Mouse (Mus musculus): ENCODE measurements around the gene Plekha7. TPM values are rescaled to one million over a fixed set of nuclear protein-coding genes. Genes with fewer than 3 reads are reported as not detected.
A peak's percentile ranks its signal among the peaks of the same experiment; 100 is the strongest.

Plekha7 gene
- polyA plus RNA-seq, 1 experiment from 2014 or later, result 18.7 TPM

GRCm38 (mm10) chr7:116181444-116181946 is 126.7 kb downstream of the Plekha7 start:
- no peaks in the 10 kb centered on the region for H3K36me3 ChIP-seq (ENCODE audit: control insufficient read depth, insufficient read depth, low read length)
- no peaks in the 10 kb centered on the region for H3K27me3 ChIP-seq (replicated peaks; ENCODE audit: control insufficient read depth, insufficient read depth, low read length)
- H3K9ac ChIP-seq (ENCODE audit: low read depth, low read length), result no peak overlapping the region
- no peak overlapping the region for H3K27ac ChIP-seq (ENCODE audit: low read length)
- no peaks in the 10 kb centered on the region for H3K9me3 ChIP-seq (ENCODE audit: control insufficient read depth, low read length)
- H3K4me3 ChIP-seq (ENCODE audit: low read length), result no peak overlapping the region
- 87% methylated on average over 5 of the region's 5 CpGs for WGBS
- H3K4me2 ChIP-seq (ENCODE audit: low read depth, low read length), result no peak overlapping the region
- peaks cover 11% of the 10 kb centered on the region for H3K4me1 ChIP-seq (ENCODE audit: control insufficient read depth, insufficient read depth, low read length)
- ATAC-seq, result no peak

- H3K4me3 ChIP-seq (ENCODE audit: low read length), result no peak overlapping the region
- no peak overlapping the region for H3K4me2 ChIP-seq (ENCODE audit: low read depth, low read length)
- no peaks in the 10 kb centered on the region for H3K27me3 ChIP-seq (replicated peaks; ENCODE audit: control insufficient read depth, insufficient read depth, low read length)
- H3K4me1 ChIP-seq (ENCODE audit: control insufficient read depth, insufficient read depth, low read length), result no peaks in the 10 kb centered on the region
- H3K9me3 ChIP-seq (ENCODE audit: control insufficient read depth, low read length), result no peaks in the 10 kb centered on the region
- H3K27ac ChIP-seq (ENCODE audit: low read length), result no peak overlapping the region
- 84% methylated on average over 3 of the region's 3 CpGs for whole genome bisulfite sequencing
- no peak for ATAC-seq
- no peak overlapping the region for H3K9ac ChIP-seq (ENCODE audit: low read depth, low read length)
- H3K36me3 ChIP-seq (ENCODE audit: control insufficient read depth, insufficient read depth, low read length), result no peaks in the 10 kb centered on the region
Measured at GRCm38 (mm10) chr7:116178916-116179315, 129.3 kb downstream of the Plekha7 start.

GRCm38 (mm10) chr7:116172774-116173173 is 135.4 kb downstream of the Plekha7 start:
- Histone ChIP-seq H3K4me2 (ENCODE audit: low read depth, low read length) (no peak overlapping the region), H3K9ac (ENCODE audit: low read depth, low read length) (no peak overlapping the region), H3K27me3 (replicated peaks; ENCODE audit: control insufficient read depth, insufficient read depth, low read length) (no peaks in the 10 kb centered on the region), H3K36me3 (ENCODE audit: control insufficient read depth, insufficient read depth, low read length) (no peaks in the 10 kb centered on the region), H3K27ac (ENCODE audit: low read length) (no peak overlapping the region), H3K4me1 (ENCODE audit: control insufficient read depth, insufficient read depth, low read length) (no peaks in the 10 kb centered on the region), H3K4me3 (ENCODE audit: low read length) (no peak overlapping the region), H3K9me3 (ENCODE audit: control insufficient read depth, low read length) (no peaks in the 10 kb centered on the region)
- WGBS, result 82% methylated on average over 10 of the region's 10 CpGs
- ATAC-seq, result no peak

GRCm38 (mm10) chr7:116169426-116169825 is 138.8 kb downstream of the Plekha7 start:
- WGBS, result 88% methylated on average over 4 of the region's 4 CpGs
- no peaks in the 10 kb centered on the region for H3K9me3 ChIP-seq (ENCODE audit: control insufficient read depth, low read length)
- H3K4me2 ChIP-seq (ENCODE audit: low read depth, low read length), result no peak overlapping the region
- no peaks in the 10 kb centered on the region for H3K27me3 ChIP-seq (replicated peaks; ENCODE audit: control insufficient read depth, insufficient read depth, low read length)
- H3K4me3 ChIP-seq (ENCODE audit: low read length), result no peak overlapping the region
- H3K4me1 ChIP-seq (ENCODE audit: control insufficient read depth, insufficient read depth, low read length), result no peaks in the 10 kb centered on the region
- no peak overlapping the region for H3K27ac ChIP-seq (ENCODE audit: low read length)
- no peak overlapping the region for H3K9ac ChIP-seq (ENCODE audit: low read depth, low read length)
- 0 out of 2 replicates have a peak, but pooled peaks cover 3% of the 10 kb centered on the region for H3K36me3 ChIP-seq (ENCODE audit: control insufficient read depth, insufficient read depth, low read length)
- ATAC-seq, result no peak

- 0 out of 2 replicates have a peak, but pooled peaks cover 3% of the 10 kb centered on the region for H3K36me3 ChIP-seq (ENCODE audit: control insufficient read depth, insufficient read depth, low read length)
- no peaks in the 10 kb centered on the region for H3K9me3 ChIP-seq (ENCODE audit: control insufficient read depth, low read length)
- no peaks in the 10 kb centered on the region for H3K4me1 ChIP-seq (ENCODE audit: control insufficient read depth, insufficient read depth, low read length)
- no peaks in the 10 kb centered on the region for H3K27me3 ChIP-seq (replicated peaks; ENCODE audit: control insufficient read depth, insufficient read depth, low read length)
- ATAC-seq, result no peak
- no peak overlapping the region for H3K27ac ChIP-seq (ENCODE audit: low read length)
- WGBS, result 88% methylated on average over 7 of the region's 7 CpGs
- H3K9ac ChIP-seq (ENCODE audit: low read depth, low read length), result no peak overlapping the region
- H3K4me3 ChIP-seq (ENCODE audit: low read length), result no peak overlapping the region
- H3K4me2 ChIP-seq (ENCODE audit: low read depth, low read length), result no peak overlapping the region
Measured at GRCm38 (mm10) chr7:116168224-116168623, 140.0 kb downstream of the Plekha7 start.

GRCm38 (mm10) chr7:116164232-116164631 is 143.9 kb downstream of the Plekha7 start:
- 81% methylated on average over 12 of the region's 12 CpGs for WGBS
- Histone ChIP-seq H3K27me3 (replicated peaks; ENCODE audit: control insufficient read depth, insufficient read depth, low read length) (no peaks in the 10 kb centered on the region), H3K4me3 (ENCODE audit: low read length) (no peak overlapping the region), H3K4me2 (ENCODE audit: low read depth, low read length) (no peak overlapping the region), H3K27ac (ENCODE audit: low read length) (no peak overlapping the region), H3K36me3 (ENCODE audit: control insufficient read depth, insufficient read depth, low read length) (0 out of 2 replicates have a peak, but pooled peaks cover 3% of the 10 kb centered on the region), H3K9ac (ENCODE audit: low read depth, low read length) (no peak overlapping the region), H3K4me1 (ENCODE audit: control insufficient read depth, insufficient read depth, low read length) (0 out of 2 replicates have a peak, but pooled peaks cover 3% of the 10 kb centered on the region), H3K9me3 (ENCODE audit: control insufficient read depth, low read length) (no peaks in the 10 kb centered on the region)
- ATAC-seq, result no peak

GRCm38 (mm10) chr7:116161544-116161943 is 146.6 kb downstream of the Plekha7 start:
- Histone ChIP-seq H3K9ac (ENCODE audit: low read depth, low read length) (no peak overlapping the region), H3K27me3 (replicated peaks; ENCODE audit: control insufficient read depth, insufficient read depth, low read length) (no peaks in the 10 kb centered on the region), H3K27ac (ENCODE audit: low read length) (no peak overlapping the region), H3K36me3 (ENCODE audit: control insufficient read depth, insufficient read depth, low read length) (0 out of 2 replicates have a peak, but pooled peaks cover 3% of the 10 kb centered on the region), H3K4me2 (ENCODE audit: low read depth, low read length) (no peak overlapping the region), H3K4me3 (ENCODE audit: low read length) (no peak overlapping the region), H3K9me3 (ENCODE audit: control insufficient read depth, low read length) (no peaks in the 10 kb centered on the region), H3K4me1 (ENCODE audit: control insufficient read depth, insufficient read depth, low read length) (0 out of 2 replicates have a peak, but pooled peaks cover 3% of the 10 kb centered on the region)
- ATAC-seq, result 0 out of 2 replicates have a peak, but pooled peaks have one; percentile 30
- WGBS, result 13% methylated on average over 5 of the region's 5 CpGs

- Histone ChIP-seq H3K4me2 (ENCODE audit: low read depth, low read length) (no peak overlapping the region), H3K27ac (ENCODE audit: low read length) (no peak overlapping the region), H3K4me3 (ENCODE audit: low read length) (no peak overlapping the region), H3K27me3 (replicated peaks; ENCODE audit: control insufficient read depth, insufficient read depth, low read length) (no peaks in the 10 kb centered on the region), H3K4me1 (ENCODE audit: control insufficient read depth, insufficient read depth, low read length) (0 out of 2 replicates have a peak, but pooled peaks cover 2% of the 10 kb centered on the region), H3K9ac (ENCODE audit: low read depth, low read length) (no peak overlapping the region), H3K36me3 (ENCODE audit: control insufficient read depth, insufficient read depth, low read length) (no peaks in the 10 kb centered on the region; the same call in 1 of the 2 replicates), H3K9me3 (ENCODE audit: control insufficient read depth, low read length) (no peaks in the 10 kb centered on the region)
- no peak for ATAC-seq
- 80% methylated on average over 14 of the region's 14 CpGs for WGBS
Measured at GRCm38 (mm10) chr7:116156894-116157143, 151.4 kb downstream of the Plekha7 start.

- no peak for ATAC-seq
- no peak overlapping the region for H3K4me2 ChIP-seq (ENCODE audit: low read depth, low read length)
- no peaks in the 10 kb centered on the region for H3K9me3 ChIP-seq (ENCODE audit: control insufficient read depth, low read length)
- no peak overlapping the region for H3K27ac ChIP-seq (ENCODE audit: low read length)
- no peaks in the 10 kb centered on the region for H3K4me1 ChIP-seq (ENCODE audit: control insufficient read depth, insufficient read depth, low read length)
- H3K4me3 ChIP-seq (ENCODE audit: low read length), result no peak overlapping the region
- H3K36me3 ChIP-seq (ENCODE audit: control insufficient read depth, insufficient read depth, low read length), result no peaks in the 10 kb centered on the region; the same call in 1 of the 2 replicates
- no peaks in the 10 kb centered on the region for H3K27me3 ChIP-seq (replicated peaks; ENCODE audit: control insufficient read depth, insufficient read depth, low read length)
- H3K9ac ChIP-seq (ENCODE audit: low read depth, low read length), result 0 out of 2 replicates have a peak overlapping the region, but pooled peaks have one; percentile 10
- WGBS, result 65% methylated on average over 17 of the region's 17 CpGs
Measured at GRCm38 (mm10) chr7:116156072-116156893, 151.9 kb downstream of the Plekha7 start.
